In genomic region chr4:133115721-133116429, GRCm38 (mm10) we compare ENCODE assay signal across 12 mouse cellular contexts. TPM values are rescaled to one million over a fixed set of nuclear protein-coding genes. Genes with fewer than 3 reads are reported as not detected.
DNase-seq lines count a peak whose midpoint lies in the region; ATAC-seq and TF ChIP-seq lines count a peak whose summit lies in the region.
"Had no signal": no experiment of that assay in that cellular context is flagged by ENCODE, and none has a peak within 500 bp of the region (broad histone marks: within the 10 kb centered on the region; RNA-seq: fewer than 3 reads in every experiment).

No protein-coding gene starts in this region.

- TF ChIP-seq EP300 in stomach, postnatal 0 days (optimal IDR thresholded peaks at IDR 0.05) = no peak

- H3K9ac ChIP-seq in forebrain, embryonic 16.5 days (replicated peaks; ENCODE audit: low read depth, low read length) = no peak overlapping the region
- no peak overlapping the region for H3K9ac ChIP-seq in kidney, embryonic 16.5 days (replicated peaks; ENCODE audit: low read length)
- no peak overlapping the region for H3K9ac ChIP-seq in stomach, embryonic 14.5 days (replicated peaks; ENCODE audit: low read depth, low read length)
- no peak overlapping the region for H3K9ac ChIP-seq in stomach, postnatal 0 days (ENCODE audit: low read length)

- H3K4me2 ChIP-seq in forebrain, embryonic 16.5 days (ENCODE audit: low read length) = no peak overlapping the region
- H3K4me2 ChIP-seq in kidney, embryonic 16.5 days (replicated peaks; ENCODE audit: low read depth, low read length) = no peak overlapping the region
- H3K4me2 ChIP-seq in stomach, embryonic 14.5 days (replicated peaks; ENCODE audit: low read depth, low read length) = no peak overlapping the region
- H3K4me2 ChIP-seq in stomach, postnatal 0 days (replicated peaks; ENCODE audit: low read depth) = no peak overlapping the region

- no peak for TF ChIP-seq POLR2A in thymus, adult 2 months (IDR thresholded peaks at IDR 0.05; ENCODE audit: control insufficient read depth, extremely low read depth, insufficient read depth, low read length, poor library complexity)

- no peaks in the 10 kb centered on the region for H3K9me3 ChIP-seq in forebrain, embryonic 10.5 days
- H3K9me3 ChIP-seq in forebrain, embryonic 16.5 days (ENCODE audit: control insufficient read depth, low read length) = no peaks in the 10 kb centered on the region
- H3K9me3 ChIP-seq in kidney, embryonic 16.5 days (ENCODE audit: low read length) = no peaks in the 10 kb centered on the region
- H3K9me3 ChIP-seq in stomach, embryonic 14.5 days (ENCODE audit: control insufficient read depth, low read depth, low read length) = no peaks in the 10 kb centered on the region
- no peaks in the 10 kb centered on the region for H3K9me3 ChIP-seq in stomach, postnatal 0 days (ENCODE audit: control insufficient read depth, low read length)

- no peak for TF ChIP-seq CTCF in stomach, postnatal 0 days (IDR thresholded peaks at IDR 0.05; ENCODE audit: low read depth)
- no peak for TF ChIP-seq CTCF in thymus, adult 2 months (IDR thresholded peaks at IDR 0.05; ENCODE audit: borderline replicate concordance, control insufficient read depth, extremely low read depth, insufficient read depth, low read length, poor library complexity)

- H3K27ac ChIP-seq in forebrain, embryonic 10.5 days = 0 out of 2 replicates have a peak overlapping the region, but pooled peaks have one; percentile 88
- H3K27ac ChIP-seq in forebrain, embryonic 16.5 days (ENCODE audit: low read length) = no peak overlapping the region
- H3K27ac ChIP-seq in kidney, embryonic 16.5 days (ENCODE audit: low read length) = peak overlapping the region; percentile 99
- H3K27ac ChIP-seq in stomach, embryonic 14.5 days (ENCODE audit: low read length) = peak overlapping the region; percentile 96; the same call in 1 of the 2 replicates
- H3K27ac ChIP-seq in stomach, postnatal 0 days (replicated peaks) = no peak overlapping the region
- H3K27ac ChIP-seq in thymus, adult 2 months (ENCODE audit: control insufficient read depth, insufficient read depth, low read length) = no peak overlapping the region

- H3K36me3 ChIP-seq in forebrain, embryonic 10.5 days (replicated peaks) = no peaks in the 10 kb centered on the region
- no peaks in the 10 kb centered on the region for H3K36me3 ChIP-seq in forebrain, embryonic 16.5 days (ENCODE audit: control insufficient read depth, insufficient read depth)
- no peaks in the 10 kb centered on the region for H3K36me3 ChIP-seq in kidney, embryonic 16.5 days (ENCODE audit: insufficient read depth, low read length)
- no peaks in the 10 kb centered on the region for H3K36me3 ChIP-seq in stomach, embryonic 14.5 days (ENCODE audit: control insufficient read depth, insufficient read depth, low read length)
- H3K36me3 ChIP-seq in stomach, postnatal 0 days (ENCODE audit: control insufficient read depth, insufficient read depth, low read length) = no peaks in the 10 kb centered on the region
- H3K36me3 ChIP-seq in thymus, adult 2 months (ENCODE audit: control insufficient read depth, insufficient read depth, low read length) = no peaks in the 10 kb centered on the region

- no peak for DNase-seq in forebrain, embryonic 10.5 days (ENCODE audit: extremely low spot score, low spot score)
- no peak for DNase-seq in kidney, adult 8-10 months
- DNase-seq in stomach, postnatal 0 days (ENCODE audit: low spot score) = no peak
- DNase-seq in spleen, adult 12 weeks (ENCODE audit: low spot score) = no peak
- no peak for DNase-seq in thymus, adult 2 months
- DNase-seq: cerebellum, postnatal 25 days; lung, adult 18-20 months had no signal

- WGBS in forebrain, embryonic 10.5 days = 83% methylated on average over 14 of the region's 14 CpGs
- WGBS in forebrain, embryonic 16.5 days = 72% methylated on average over 14 of the region's 14 CpGs
- WGBS in kidney, embryonic 16.5 days = 63% methylated on average over 14 of the region's 14 CpGs
- WGBS in stomach, embryonic 14.5 days = 61% methylated on average over 14 of the region's 14 CpGs
- WGBS in stomach, postnatal 0 days = 74% methylated on average over 14 of the region's 14 CpGs
- WGBS in thymus, adult 2 months = 94% methylated on average over 14 of the region's 14 CpGs

- H3K4me3 ChIP-seq in forebrain, embryonic 10.5 days = no peak overlapping the region
- H3K4me3 ChIP-seq in forebrain, embryonic 16.5 days (replicated peaks; ENCODE audit: low read length) = no peak overlapping the region
- no peak overlapping the region for H3K4me3 ChIP-seq in kidney, embryonic 16.5 days (ENCODE audit: low read length)
- H3K4me3 ChIP-seq in stomach, embryonic 14.5 days (ENCODE audit: low read depth, low read length) = no peak overlapping the region
- H3K4me3 ChIP-seq in stomach, postnatal 0 days (ENCODE audit: low read depth, low read length) = no peak overlapping the region
- no peak overlapping the region for H3K4me3 ChIP-seq in thymus, adult 2 months (ENCODE audit: control insufficient read depth, insufficient read depth, low read length)
- H3K4me3 ChIP-seq: erythroblast, embryonic 14.5 days; layer of hippocampus, adult 2 months had no signal

- ATAC-seq in forebrain, embryonic 16.5 days = no peak
- ATAC-seq in kidney, embryonic 16.5 days (ENCODE audit: low FRiP score, low TSS enrichment) = no peak
- no peak for ATAC-seq in stomach, embryonic 14.5 days (ENCODE audit: insufficient number of reproducible peaks, insufficient read depth, low FRiP score, low read depth)
- ATAC-seq in stomach, postnatal 0 days (ENCODE audit: low FRiP score, low TSS enrichment) = no peak

- peaks cover 52% of the 10 kb centered on the region for H3K4me1 ChIP-seq in forebrain, embryonic 10.5 days
- H3K4me1 ChIP-seq in forebrain, embryonic 16.5 days (replicated peaks; ENCODE audit: control insufficient read depth, insufficient read depth, low read length) = peaks cover 15% of the 10 kb centered on the region
- peaks cover 42% of the 10 kb centered on the region for H3K4me1 ChIP-seq in kidney, embryonic 16.5 days (ENCODE audit: insufficient read depth, low read length)
- H3K4me1 ChIP-seq in stomach, embryonic 14.5 days (ENCODE audit: control insufficient read depth, insufficient read depth, low read length) = peaks cover 22% of the 10 kb centered on the region
- H3K4me1 ChIP-seq in stomach, postnatal 0 days (replicated peaks; ENCODE audit: control insufficient read depth, insufficient read depth) = peaks cover 11% of the 10 kb centered on the region
- peaks cover 20% of the 10 kb centered on the region for H3K4me1 ChIP-seq in thymus, adult 2 months (replicated peaks; ENCODE audit: control insufficient read depth, insufficient read depth, low read length)

- no peaks in the 10 kb centered on the region for H3K27me3 ChIP-seq in forebrain, embryonic 10.5 days (ENCODE audit: poor library complexity, severe bottlenecking)
- H3K27me3 ChIP-seq in forebrain, embryonic 16.5 days (replicated peaks; ENCODE audit: control insufficient read depth, insufficient read depth, low read length) = no peaks in the 10 kb centered on the region
- no peaks in the 10 kb centered on the region for H3K27me3 ChIP-seq in kidney, embryonic 16.5 days (ENCODE audit: insufficient read depth, low read length)
- no peaks in the 10 kb centered on the region for H3K27me3 ChIP-seq in stomach, embryonic 14.5 days (ENCODE audit: control insufficient read depth, insufficient read depth, low read length)
- no peaks in the 10 kb centered on the region for H3K27me3 ChIP-seq in stomach, postnatal 0 days (ENCODE audit: control insufficient read depth, insufficient read depth, low read length)
- H3K27me3 ChIP-seq in thymus, adult 2 months (ENCODE audit: control insufficient read depth, insufficient read depth, low read length) = no peaks in the 10 kb centered on the region

RNA-seq across cellular contexts. Expression of gene Wasf2, which starts 14.4 kb away (rescaled TPM):
- polyA plus RNA-seq in forebrain, embryonic 10.5 days (2016; fragmentation: Nextera tagmentation; extraction: Ambion mirVana) = 47.4 and 49.1 TPM in 2 replicates
- 27.0 and 31.5 TPM in 2 replicates for polyA plus RNA-seq in forebrain, embryonic 16.5 days (2015; fragmentation: Nextera tagmentation; extraction: Ambion mirVana)
- polyA plus RNA-seq in kidney, embryonic 16.5 days (2015; fragmentation: Nextera tagmentation; extraction: Ambion mirVana) = 77.4 and 102 TPM in 2 replicates
- polyA plus RNA-seq in stomach, embryonic 14.5 days (2014; fragmentation: Nextera tagmentation; extraction: Ambion mirVana) = 120 and 124 TPM in 2 replicates
- polyA plus RNA-seq in stomach, postnatal 0 days (2015; fragmentation: Nextera tagmentation; extraction: Ambion mirVana) = 71.4 and 84.2 TPM in 2 replicates
- 163 and 186 TPM in 2 replicates for polyA plus RNA-seq in thymus, adult 2 months (2012; rRNA removed)

Comparison
In these comparisons a context has a peak if more than half of its experiments do, and no peak if none do; other contexts are left out.
1. H3K27ac ChIP-seq: peak in forebrain, embryonic 10.5 days (single experiment), kidney, embryonic 16.5 days (single experiment) and stomach, embryonic 14.5 days (single experiment); none in forebrain, embryonic 16.5 days (single experiment), stomach, postnatal 0 days (single experiment) and thymus, adult 2 months (single experiment).